Mouse (Mus musculus) midbrain, embryonic 13.5 days (tissue): ENCODE data around the gene Mcts1. TPM values are rescaled to one million over a fixed set of nuclear protein-coding genes. Genes with fewer than 3 reads are reported as not detected.

Experiments
- polyA plus RNA-seq: library from polyadenylated mRNA; unstranded; fragments of >200 nt; fragmentation: Nextera tagmentation; extraction: Ambion mirVana; gene quantifications from 2 replicates; pipeline ENCODE4 v1.2.1, GENCODE M21; 2015

Gene Mcts1
- polyA plus RNA-seq, 1 experiment from 2014 or later: 162 TPM

Other genes with a start within 250 kb of the Mcts1 start
- 53.8 and 56.4 TPM in 2 replicates for gene Lamp2, start 144.1 kb upstream of the Mcts1 start, polyA plus RNA-seq
- gene Cul4b, start 24.4 kb upstream of the Mcts1 start, polyA plus RNA-seq: 19.1 and 20.0 TPM in 2 replicates
- gene C1galt1c1, start 34.5 kb downstream of the Mcts1 start, polyA plus RNA-seq: 26.8 and 27.8 TPM in 2 replicates
- gene 6030498E09Rik, start 172.1 kb downstream of the Mcts1 start, polyA plus RNA-seq: 0.22 TPM in 1 of 2 replicates, not detected in the other